Mouse (Mus musculus) C2C12 (cell line): ENCODE results near the gene Tacc2.

Experiments
- CTCF ChIP-seq: IDR thresholded peaks from one replicate; pipeline ENCODE4 v1.5.1; 2011; ENCODE audit not compliant: control insufficient read depth, insufficient read depth, insufficient read length
- MAX ChIP-seq: IDR thresholded peaks from one replicate; pipeline ENCODE4 v1.6.1; 2011; ENCODE audit warnings: mild to moderate bottlenecking, control low read depth
- MYOD1 ChIP-seq: IDR thresholded peaks from one replicate; pipeline ENCODE4 v1.6.1; 2011; ENCODE audit warnings: low read depth; ENCODE audit not compliant: control insufficient read depth, insufficient read length
- USF1 ChIP-seq: IDR thresholded peaks from one replicate; pipeline ENCODE4 v1.6.1; 2011; ENCODE audit warnings: low read depth, mild to moderate bottlenecking, control low read depth, moderate library complexity

GRCm38 (mm10) chr7:130578607-130579006 lies 1.4 kb downstream of the Tacc2 start:
- TF ChIP-seq CTCF (no peak), MYOD1 (no peak), MAX (no peak), USF1 (no peak)
